Mouse (Mus musculus) brain, embryonic 18.5 days (tissue): Measurements from ENCODE around the gene Gm20388.

Experiments
- DNase-seq: peaks from one replicate; pipeline ENCODE4 v3.0.0-alpha.2; 2012; ENCODE audit warnings: low read depth, low spot score

The Gm20388 gene

GRCm38 (mm10) chr8:123117127-123117731, 3206.6 kb downstream of the Gm20388 start, which contains the start of gene Cpne7:
Gene Cpne7 (plus strand): TSS chr8:123117374.
- no peak for DNase-seq

GRCm38 (mm10) chr8:123117744-123118143, 3207.1 kb downstream of the Gm20388 start:
- DNase-seq = no peak

GRCm38 (mm10) chr8:123122059-123122458, 3211.4 kb downstream of the Gm20388 start:
- DNase-seq = no peak

- DNase-seq = no peak
Observed at GRCm38 (mm10) chr8:123122670-123123069, 3212.0 kb downstream of the Gm20388 start.

- no peak for DNase-seq
Observed at GRCm38 (mm10) chr8:123126193-123126816, 3215.7 kb downstream of the Gm20388 start.

GRCm38 (mm10) chr8:123131041-123131440, 3220.4 kb downstream of the Gm20388 start:
- no peak for DNase-seq

GRCm38 (mm10) chr8:123132953-123133352, 3222.3 kb downstream of the Gm20388 start:
- no peak for DNase-seq

- DNase-seq = no peak
Observed at GRCm38 (mm10) chr8:123134149-123134713, 3223.6 kb downstream of the Gm20388 start.

- peak; percentile 54 for DNase-seq
Observed at GRCm38 (mm10) chr8:123135406-123135805, 3224.8 kb downstream of the Gm20388 start.

GRCm38 (mm10) chr8:123135806-123136205, 3225.2 kb downstream of the Gm20388 start:
- no peak for DNase-seq

GRCm38 (mm10) chr8:123136287-123136686, 3225.6 kb downstream of the Gm20388 start:
- no peak for DNase-seq

GRCm38 (mm10) chr8:123137645-123138077, 3227.0 kb downstream of the Gm20388 start:
- DNase-seq = peak; percentile 16

- no peak for DNase-seq
Observed at GRCm38 (mm10) chr8:123138741-123139140, 3228.1 kb downstream of the Gm20388 start.

GRCm38 (mm10) chr8:123141741-123142462, 3231.3 kb downstream of the Gm20388 start:
- DNase-seq = peak; percentile 36

- no peak for DNase-seq
Observed at GRCm38 (mm10) chr8:123145279-123145678, 3234.6 kb downstream of the Gm20388 start.

GRCm38 (mm10) chr8:123146390-123146789, 3235.7 kb downstream of the Gm20388 start:
- no peak for DNase-seq

GRCm38 (mm10) chr8:123150737-123151171, 3240.1 kb downstream of the Gm20388 start:
- DNase-seq = no peak

GRCm38 (mm10) chr8:123155177-123155576, 3244.5 kb downstream of the Gm20388 start:
- no peak for DNase-seq

GRCm38 (mm10) chr8:123156070-123156773, 3245.6 kb downstream of the Gm20388 start:
- no peak for DNase-seq

- DNase-seq = no peak
Observed at GRCm38 (mm10) chr8:123157888-123158465, 3247.3 kb downstream of the Gm20388 start, which contains the start of gene Sult5a1. Gene Sult5a1 (minus strand): TSS chr8:123158315.

- no peak for DNase-seq
Observed at GRCm38 (mm10) chr8:123181391-123181790, 3270.8 kb downstream of the Gm20388 start.
